In the genomic region with DNA sequence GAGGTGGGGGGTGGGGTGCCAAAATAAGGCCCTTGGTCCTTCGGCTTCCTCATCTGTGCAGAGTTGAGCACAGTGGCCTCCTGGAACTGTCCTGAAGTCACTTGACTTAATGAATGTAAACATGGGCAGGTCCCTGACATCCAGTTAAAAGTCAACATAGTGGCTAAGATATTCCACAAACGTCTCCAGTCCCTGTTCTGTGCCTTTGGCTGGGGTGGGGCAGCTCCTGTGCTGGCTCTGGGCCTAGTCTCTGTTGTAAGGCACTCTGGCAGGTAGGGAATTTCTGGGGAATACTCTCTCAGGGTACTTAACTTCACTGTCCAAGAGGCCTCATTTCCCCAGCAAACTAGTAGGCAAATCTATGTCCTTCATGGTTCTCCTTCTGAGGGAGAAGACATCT, we compare ENCODE assay signal across 18 mouse cellular contexts. TPM values are rescaled to one million over a fixed set of nuclear protein-coding genes. Genes with fewer than 3 reads are reported as not detected.
DNase-seq lines count a peak whose midpoint lies in the region; ATAC-seq and TF ChIP-seq lines count a peak whose summit lies in the region.
"Had no signal": no experiment of that assay in that cellular context is flagged by ENCODE, and none has a peak within 500 bp of the region (broad histone marks: within the 10 kb centered on the region; RNA-seq: fewer than 3 reads in every experiment).

No protein-coding gene starts in this region.

- H3K27ac ChIP-seq in embryonic facial prominence, embryonic 15.5 days (replicated peaks), result 0 out of 2 replicates have a peak overlapping the region, but pooled peaks have one; percentile 39
- H3K27ac ChIP-seq in embryonic facial prominence, embryonic 10.5 days (replicated peaks), result no peak overlapping the region
- H3K27ac ChIP-seq in intestine, embryonic 16.5 days (ENCODE audit: low read length), result peak overlapping the region; percentile 55
- peak overlapping the region; percentile 33; the same call in 1 of the 2 replicates for H3K27ac ChIP-seq in lung, embryonic 15.5 days
- peak overlapping the region; percentile 51 for H3K27ac ChIP-seq in small intestine, adult 2 months (ENCODE audit: insufficient read depth, low read depth, low read length)
- H3K27ac ChIP-seq in forebrain, embryonic 14.5 days (ENCODE audit: low read depth, low read length), result no peak overlapping the region
- H3K27ac ChIP-seq: hindbrain, embryonic 13.5 days; limb, embryonic 12.5 days had no signal

- no peak overlapping the region for H3K4me2 ChIP-seq in embryonic facial prominence, embryonic 15.5 days (replicated peaks)
- no peak overlapping the region for H3K4me2 ChIP-seq in intestine, embryonic 16.5 days (ENCODE audit: low read depth, low read length)
- H3K4me2 ChIP-seq in lung, embryonic 15.5 days, result no peak overlapping the region
- H3K4me2 ChIP-seq in forebrain, embryonic 14.5 days (ENCODE audit: low read length), result no peak overlapping the region
- H3K4me2 ChIP-seq: hindbrain, embryonic 13.5 days; limb, embryonic 12.5 days had no signal

- TF ChIP-seq CTCF in small intestine, adult 2 months (IDR thresholded peaks at IDR 0.05; ENCODE audit: extremely low read depth, insufficient read length, insufficient replicate concordance, low read depth, low read length), result no peak

- 46% methylated on average over 2 of the region's 2 CpGs for WGBS in embryonic facial prominence, embryonic 15.5 days
- 68% methylated on average over 2 of the region's 2 CpGs for WGBS in embryonic facial prominence, embryonic 10.5 days
- 39% methylated on average over 2 of the region's 2 CpGs for WGBS in intestine, embryonic 16.5 days
- WGBS in lung, embryonic 15.5 days, result 45% methylated on average over 2 of the region's 2 CpGs
- 20% methylated on average over 2 of the region's 2 CpGs for WGBS in small intestine, adult 2 months
- WGBS in forebrain, embryonic 14.5 days, result 73% methylated on average over 2 of the region's 2 CpGs

- H3K9ac ChIP-seq in embryonic facial prominence, embryonic 15.5 days, result no peak overlapping the region
- H3K9ac ChIP-seq in intestine, embryonic 16.5 days (ENCODE audit: low read depth, low read length), result 0 out of 2 replicates have a peak overlapping the region, but pooled peaks have one; percentile 15
- no peak overlapping the region for H3K9ac ChIP-seq in lung, embryonic 15.5 days
- no peak overlapping the region for H3K9ac ChIP-seq in forebrain, embryonic 14.5 days (ENCODE audit: low read length)
- H3K9ac ChIP-seq: forebrain, postnatal 0 days; hindbrain, embryonic 13.5 days; limb, embryonic 12.5 days had no signal

- TF ChIP-seq POLR2A in small intestine, adult 2 months (IDR thresholded peaks at IDR 0.05; ENCODE audit: low read depth, low read length), result no peak

- no peaks in the 10 kb centered on the region for H3K4me1 ChIP-seq in embryonic facial prominence, embryonic 15.5 days
- H3K4me1 ChIP-seq in embryonic facial prominence, embryonic 10.5 days, result no peaks in the 10 kb centered on the region
- H3K4me1 ChIP-seq in intestine, embryonic 16.5 days (ENCODE audit: control insufficient read depth, insufficient read depth, low read length), result peaks cover 11% of the 10 kb centered on the region
- peaks cover 23% of the 10 kb centered on the region for H3K4me1 ChIP-seq in lung, embryonic 15.5 days
- peaks cover 9% of the 10 kb centered on the region for H3K4me1 ChIP-seq in small intestine, adult 2 months (ENCODE audit: control insufficient read depth, insufficient read depth, insufficient read length, low read length)
- H3K4me1 ChIP-seq in forebrain, embryonic 14.5 days (ENCODE audit: control insufficient read depth, insufficient read depth, low read length), result no peaks in the 10 kb centered on the region
- H3K4me1 ChIP-seq: hindbrain, embryonic 13.5 days; limb, embryonic 12.5 days had no signal

- no peak for ATAC-seq in embryonic facial prominence, embryonic 15.5 days (ENCODE audit: insufficient number of reproducible peaks, low FRiP score, low TSS enrichment, low read depth)
- peak; percentile 10; the same call in 1 of the 2 replicates for ATAC-seq in intestine, embryonic 16.5 days
- no peak for ATAC-seq in lung, embryonic 15.5 days (ENCODE audit: borderline replicate concordance, extremely low read depth, low FRiP score, low TSS enrichment)
- ATAC-seq in forebrain, embryonic 14.5 days, result no peak
- ATAC-seq: forebrain, postnatal 0 days had no signal

- H3K36me3 ChIP-seq in embryonic facial prominence, embryonic 15.5 days, result no peaks in the 10 kb centered on the region
- no peaks in the 10 kb centered on the region for H3K36me3 ChIP-seq in embryonic facial prominence, embryonic 10.5 days (replicated peaks)
- no peaks in the 10 kb centered on the region for H3K36me3 ChIP-seq in intestine, embryonic 16.5 days (ENCODE audit: control insufficient read depth, insufficient read depth, low read length)
- no peaks in the 10 kb centered on the region for H3K36me3 ChIP-seq in lung, embryonic 15.5 days
- H3K36me3 ChIP-seq in small intestine, adult 2 months (ENCODE audit: control insufficient read depth, insufficient read depth, low read length), result no peaks in the 10 kb centered on the region
- no peaks in the 10 kb centered on the region for H3K36me3 ChIP-seq in forebrain, embryonic 14.5 days (ENCODE audit: control insufficient read depth, insufficient read depth, low read length)
- H3K36me3 ChIP-seq: hindbrain, embryonic 13.5 days; limb, embryonic 12.5 days had no signal

- no peaks in the 10 kb centered on the region for H3K9me3 ChIP-seq in embryonic facial prominence, embryonic 15.5 days (replicated peaks)
- no peaks in the 10 kb centered on the region for H3K9me3 ChIP-seq in embryonic facial prominence, embryonic 10.5 days
- H3K9me3 ChIP-seq in intestine, embryonic 16.5 days (ENCODE audit: control insufficient read depth, low read length), result no peaks in the 10 kb centered on the region
- H3K9me3 ChIP-seq in lung, embryonic 15.5 days, result no peaks in the 10 kb centered on the region
- no peaks in the 10 kb centered on the region for H3K9me3 ChIP-seq in forebrain, embryonic 14.5 days (replicated peaks; ENCODE audit: control insufficient read depth, low read length)
- H3K9me3 ChIP-seq: hindbrain, embryonic 13.5 days; limb, embryonic 12.5 days had no signal

- H3K27me3 ChIP-seq in embryonic facial prominence, embryonic 15.5 days, result no peaks in the 10 kb centered on the region
- H3K27me3 ChIP-seq in embryonic facial prominence, embryonic 10.5 days (replicated peaks; ENCODE audit: low read depth, poor library complexity, severe bottlenecking), result 0 out of 2 replicates have a peak, but pooled peaks cover 6% of the 10 kb centered on the region
- H3K27me3 ChIP-seq in intestine, embryonic 16.5 days (replicated peaks; ENCODE audit: control insufficient read depth, insufficient read depth, low read length), result no peaks in the 10 kb centered on the region
- no peaks in the 10 kb centered on the region for H3K27me3 ChIP-seq in lung, embryonic 15.5 days
- no peaks in the 10 kb centered on the region for H3K27me3 ChIP-seq in small intestine, adult 2 months (ENCODE audit: control insufficient read depth, insufficient read depth, low read length)
- no peaks in the 10 kb centered on the region for H3K27me3 ChIP-seq in forebrain, embryonic 14.5 days (replicated peaks; ENCODE audit: control insufficient read depth, insufficient read depth, low read length)

- no peak overlapping the region for H3K4me3 ChIP-seq in embryonic facial prominence, embryonic 15.5 days (replicated peaks)
- no peak overlapping the region for H3K4me3 ChIP-seq in embryonic facial prominence, embryonic 10.5 days
- H3K4me3 ChIP-seq in intestine, embryonic 16.5 days (ENCODE audit: low read length), result no peak overlapping the region
- no peak overlapping the region for H3K4me3 ChIP-seq in lung, embryonic 15.5 days
- no peak overlapping the region for H3K4me3 ChIP-seq in small intestine, adult 2 months (ENCODE audit: low read depth, low read length)
- no peak overlapping the region for H3K4me3 ChIP-seq in forebrain, embryonic 14.5 days (ENCODE audit: low read depth, low read length)
- H3K4me3 ChIP-seq: erythroblast, embryonic 14.5 days; hindbrain, embryonic 13.5 days; limb, embryonic 12.5 days had no signal

- no peak for DNase-seq in embryonic facial prominence, embryonic 10.5 days (ENCODE audit: low spot score)
- DNase-seq in cerebellum, adult 9-10 months, result no peak
- DNase-seq in forebrain, embryonic 14.5 days (ENCODE audit: low spot score), result no peak
- DNase-seq in layer of hippocampus, adult 11-12 months (ENCODE audit: low spot score), result no peak
- DNase-seq: adrenal gland, adult 8-10 months; cerebellum, adult 8-10 months; forebrain, postnatal 0 days; gastrocnemius, postnatal 10 days; heart, postnatal 10 days; kidney, adult 18-20 months; thymus, adult 18-20 months had no signal

RNA-seq across cellular contexts. Expression of a gene that starts 4.9 kb away (rescaled TPM):
- polyA plus RNA-seq in embryonic facial prominence, embryonic 15.5 days (2015; fragmentation: Nextera tagmentation; extraction: Ambion mirVana), result 20.1 and 21.0 TPM in 2 replicates
- 8.3 and 8.8 TPM in 2 replicates for polyA plus RNA-seq in embryonic facial prominence, embryonic 10.5 days (2016; fragmentation: Nextera tagmentation; extraction: Ambion mirVana)
- 9.3 and 11.0 TPM in 2 replicates for polyA plus RNA-seq in intestine, embryonic 16.5 days (2015; fragmentation: Nextera tagmentation; extraction: Ambion mirVana)
- 20.9 and 22.7 TPM in 2 replicates for polyA plus RNA-seq in lung, embryonic 15.5 days (2015; fragmentation: Nextera tagmentation; extraction: Ambion mirVana)
- polyA plus RNA-seq in small intestine, adult 2 months (2012; rRNA removed), result 9.6 and 13.1 TPM in 2 replicates
- polyA plus RNA-seq in forebrain, embryonic 14.5 days (2014; fragmentation: Nextera tagmentation; extraction: Ambion mirVana), result 4.3 and 6.5 TPM in 2 replicates

Comparison
In these comparisons a context has a peak if more than half of its experiments do, and no peak if none do; other contexts are left out.
1. H3K27ac ChIP-seq: peak in embryonic facial prominence, embryonic 15.5 days (single experiment), intestine, embryonic 16.5 days (single experiment), lung, embryonic 15.5 days (single experiment) and small intestine, adult 2 months (single experiment); none in embryonic facial prominence, embryonic 10.5 days (single experiment) and forebrain, embryonic 14.5 days (single experiment).